Mouse (Mus musculus): ENCODE measurements around the gene Kifap3.

DNA sequence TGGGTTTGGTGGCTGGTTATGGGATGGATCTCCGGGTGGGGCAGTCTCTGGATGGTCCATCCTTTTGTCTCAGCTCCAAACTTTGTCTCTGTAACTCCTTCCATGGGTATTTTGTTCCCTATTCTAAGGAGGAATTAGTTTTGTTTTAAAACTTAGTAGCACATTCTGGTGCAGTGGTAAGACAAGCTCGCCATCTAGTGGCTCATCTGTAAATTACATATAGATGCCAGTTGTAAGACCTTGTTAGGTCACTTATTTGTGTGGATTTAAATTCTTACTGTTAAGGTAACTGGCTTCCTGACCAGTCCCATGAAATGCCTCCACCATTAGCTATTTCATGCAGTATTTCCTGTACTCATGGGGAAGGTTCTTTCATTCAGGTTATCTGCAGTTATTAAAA lies 131.0 kb downstream of the Kifap3 start:
- TF ChIP-seq GATA1 (IDR thresholded peaks at IDR 0.05; ENCODE audit: low read length) = no peak
- no peak for TF ChIP-seq TAL1 (IDR thresholded peaks at IDR 0.05; ENCODE audit: low read length)

Measured in erythroblast, embryonic 14.5 days (primary cell).